Mouse (Mus musculus): ENCODE measurements around the gene Uvrag. TPM values are rescaled to one million over a fixed set of nuclear protein-coding genes. Genes with fewer than 3 reads are reported as not detected.
"Not testable (repeated sequence)": the region's sequence is repeated elsewhere in the genome, so short reads cannot be mapped to it uniquely, and the experiment has no call there.

The Uvrag gene
- total RNA-seq, 2 experiments from 2014 or later: 12.9 to 14.6 TPM

- no peak for DNase-seq
- intact Hi-C loops (cut with DNase I; ENCODE audit: low total_unique reads): loop anchor here (5.0 to 10.0 kb wide), 2 partner anchors 112 to 334 kb away; no protein-coding TSS in a partner anchor
Observed at GRCm38 (mm10) chr7:99078805-99079204, 62.1 kb downstream of the Uvrag start.

- intact Hi-C loops (cut with DNase I; ENCODE audit: low total_unique reads): loop anchor here (5.0 to 10.0 kb wide), 2 partner anchors 110 to 332 kb away; no protein-coding TSS in a partner anchor
- DNase-seq: no peak
Observed at GRCm38 (mm10) chr7:99077234-99077633, 63.7 kb downstream of the Uvrag start.

GRCm38 (mm10) chr7:99075101-99075500 is 65.8 kb downstream of the Uvrag start:
- intact Hi-C loops (cut with DNase I; ENCODE audit: low total_unique reads): loop anchor here (5.0 to 10.0 kb wide), 2 partner anchors 108 to 330 kb away; no protein-coding TSS in a partner anchor
- no peak for DNase-seq

GRCm38 (mm10) chr7:99073734-99074372 is 67.1 kb downstream of the Uvrag start:
- peak; percentile 45 for DNase-seq
- intact Hi-C loops (cut with DNase I; ENCODE audit: low total_unique reads): loop anchor here (10.0 kb wide), 1 partner anchor 329 kb away; no protein-coding TSS in a partner anchor

GRCm38 (mm10) chr7:99067710-99068109 is 73.2 kb downstream of the Uvrag start:
- intact Hi-C loops (cut with DNase I; ENCODE audit: low total_unique reads): no loop called here

GRCm38 (mm10) chr7:99065920-99066319 is 75.0 kb downstream of the Uvrag start:
- no peak for DNase-seq
- intact Hi-C loops (cut with DNase I; ENCODE audit: low total_unique reads): no loop called here

More at GRCm38 (mm10) chr7:99067710-99068109, 73.2 kb downstream of the Uvrag start:
- no peak for DNase-seq

GRCm38 (mm10) chr7:99065391-99065831 is 75.5 kb downstream of the Uvrag start:
- intact Hi-C loops (cut with DNase I; ENCODE audit: low total_unique reads): no loop called here
- no peak for DNase-seq

- intact Hi-C loops (cut with DNase I; ENCODE audit: low total_unique reads): no loop called here
- DNase-seq: no peak
Observed at GRCm38 (mm10) chr7:99064795-99065194, 76.1 kb downstream of the Uvrag start.

- intact Hi-C loops (cut with DNase I; ENCODE audit: low total_unique reads); DNase-seq: not testable (repeated sequence)
Observed at GRCm38 (mm10) chr7:99062263-99062662, 78.7 kb downstream of the Uvrag start.

GRCm38 (mm10) chr7:99061056-99061680 is 79.8 kb downstream of the Uvrag start:
- DNase-seq: no peak
- intact Hi-C loops (cut with DNase I; ENCODE audit: low total_unique reads): no loop called here

GRCm38 (mm10) chr7:99060476-99060875 is 80.5 kb downstream of the Uvrag start:
- DNase-seq: no peak
- intact Hi-C loops (cut with DNase I; ENCODE audit: low total_unique reads): no loop called here

GRCm38 (mm10) chr7:99059934-99060333 is 81.0 kb downstream of the Uvrag start:
- no peak for DNase-seq
- intact Hi-C loops (cut with DNase I; ENCODE audit: low total_unique reads): no loop called here

- intact Hi-C loops (cut with DNase I; ENCODE audit: low total_unique reads): no loop called here
- DNase-seq: no peak
Observed at GRCm38 (mm10) chr7:99057053-99057630, 83.8 kb downstream of the Uvrag start.

GRCm38 (mm10) chr7:99053626-99054025 is 87.3 kb downstream of the Uvrag start:
- intact Hi-C loops (cut with DNase I; ENCODE audit: low total_unique reads): no loop called here
- DNase-seq: no peak

GRCm38 (mm10) chr7:99052471-99053241 is 88.3 kb downstream of the Uvrag start:
- intact Hi-C loops (cut with DNase I; ENCODE audit: low total_unique reads): no loop called here
- no peak for DNase-seq

GRCm38 (mm10) chr7:99050882-99051281 is 90.1 kb downstream of the Uvrag start:
- intact Hi-C loops (cut with DNase I; ENCODE audit: low total_unique reads): no loop called here
- no peak for DNase-seq

GRCm38 (mm10) chr7:99049897-99050296 is 91.0 kb downstream of the Uvrag start:
- DNase-seq: no peak
- intact Hi-C loops (cut with DNase I; ENCODE audit: low total_unique reads): no loop called here

- DNase-seq: no peak
- intact Hi-C loops (cut with DNase I; ENCODE audit: low total_unique reads): no loop called here
Observed at GRCm38 (mm10) chr7:99046545-99047206, 94.3 kb downstream of the Uvrag start.

GRCm38 (mm10) chr7:99045525-99045924 is 95.4 kb downstream of the Uvrag start:
- intact Hi-C loops (cut with DNase I; ENCODE audit: low total_unique reads): no loop called here
- DNase-seq: no peak
